Mouse (Mus musculus) myocyte (in vitro differentiated cells): ENCODE measurements around the gene Fbxo47.

ENCODE experiments used
- CEBPB ChIP-seq: IDR thresholded peaks from 2 replicates; pipeline ENCODE4 v1.6.1; 2011; ENCODE audit warnings: mild to moderate bottlenecking, moderate library complexity; ENCODE audit not compliant: poor library complexity, insufficient read depth, severe bottlenecking
- E2F4 ChIP-seq: IDR thresholded peaks from one replicate; pipeline ENCODE4 v1.6.1; 2011; ENCODE audit warnings: mild to moderate bottlenecking, control low read depth, moderate library complexity; ENCODE audit not compliant: insufficient read depth
- MAX ChIP-seq: IDR thresholded peaks from one replicate; pipeline ENCODE4 v1.6.1; 2011; ENCODE audit warnings: low read depth, mild to moderate bottlenecking, control low read depth
- MYOD1 ChIP-seq, 3 experiments: IDR thresholded peaks; one replicate each; pipeline ENCODE4 v1.6.1; 2011; ENCODE audit warnings: control low read depth in 2 of 3, low read depth in 2 of 3, mild to moderate bottlenecking in 2 of 3, moderate library complexity in 1 of 3; ENCODE audit not compliant: insufficient read length in 2 of 3, control insufficient read depth in 1 of 3
- MYOG ChIP-seq, 3 experiments: IDR thresholded peaks; one replicate each; pipeline ENCODE4 v1.6.1; 2011; ENCODE audit warnings: control low read depth in 2 of 3, low read depth in 2 of 3, mild to moderate bottlenecking in 2 of 3; ENCODE audit not compliant: insufficient read length in 2 of 3, control insufficient read depth in 1 of 3, insufficient read depth in 1 of 3
- POLR2A ChIP-seq: IDR thresholded peaks from one replicate; pipeline ENCODE4 v1.6.1; 2011; ENCODE audit warnings: low read depth, mild to moderate bottlenecking, control low read depth, moderate library complexity; ENCODE audit not compliant: insufficient read length
- POLR2AphosphoS2 ChIP-seq: IDR thresholded peaks from one replicate; pipeline ENCODE4 v1.6.1; 2011; ENCODE audit warnings: low read depth, control low read depth; ENCODE audit not compliant: insufficient read length
- REST ChIP-seq: IDR thresholded peaks from one replicate; pipeline ENCODE4 v1.6.1; 2011; ENCODE audit warnings: mild to moderate bottlenecking, control low read depth, moderate library complexity; ENCODE audit not compliant: insufficient read depth, insufficient read length
- SRF ChIP-seq: IDR thresholded peaks from one replicate; pipeline ENCODE4 v1.6.1; 2011; ENCODE audit warnings: low read depth; ENCODE audit not compliant: control insufficient read depth, insufficient read length
- TCF12 ChIP-seq: IDR thresholded peaks from one replicate; pipeline ENCODE4 v1.6.1; 2011; ENCODE audit warnings: mild to moderate bottlenecking, control low read depth; ENCODE audit not compliant: poor library complexity, insufficient read depth, severe bottlenecking
- TCF3 ChIP-seq: IDR thresholded peaks from one replicate; pipeline ENCODE4 v1.6.1; 2011; ENCODE audit warnings: low read depth, control low read depth; ENCODE audit not compliant: insufficient read length
- USF1 ChIP-seq: IDR thresholded peaks from one replicate; pipeline ENCODE4 v1.6.1; 2011; ENCODE audit warnings: low read depth, mild to moderate bottlenecking, control low read depth, moderate library complexity

DNA sequence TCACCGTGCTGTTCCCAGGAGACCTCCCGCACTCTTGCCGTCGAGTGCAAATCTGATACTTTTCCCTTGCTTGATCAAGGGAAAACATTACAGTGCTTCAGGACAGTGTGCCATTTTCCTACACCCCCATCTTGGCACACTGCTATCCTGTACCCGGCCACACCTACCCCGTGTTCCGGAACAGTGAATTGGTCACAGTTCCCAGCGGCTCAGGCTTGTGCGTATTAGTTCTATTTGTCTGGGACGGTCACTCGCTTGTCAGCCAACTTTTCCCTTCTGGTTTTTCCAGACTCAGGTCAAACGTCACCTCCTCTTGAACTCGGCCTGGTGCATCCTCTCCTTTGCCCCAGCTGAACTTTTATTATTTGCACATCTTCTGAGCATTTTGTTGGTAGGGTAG, 20.8 kb upstream of the Fbxo47 start:
- no peak for TF ChIP-seq MYOG (IDR thresholded peaks at IDR 0.05; ENCODE audit: control insufficient read depth in 1 of 3, insufficient read depth in 1 of 3, insufficient read length in 2 of 3, low read depth in 2 of 3)
- TF ChIP-seq POLR2A: no peak
- TF ChIP-seq POLR2AphosphoS2: no peak
- TF ChIP-seq SRF: no peak
- no peak for TF ChIP-seq CEBPB
- TF ChIP-seq MAX: no peak
- TF ChIP-seq E2F4: no peak
- TF ChIP-seq TCF12: no peak
- no peak for TF ChIP-seq REST
- no peak for TF ChIP-seq MYOD1 (IDR thresholded peaks at IDR 0.05; ENCODE audit: control insufficient read depth in 1 of 3, insufficient read length in 2 of 3, low read depth in 2 of 3)
- no peak for TF ChIP-seq USF1
- no peak for TF ChIP-seq TCF3
